Mouse (Mus musculus): ENCODE measurements around the gene Msrb1.

DNA sequence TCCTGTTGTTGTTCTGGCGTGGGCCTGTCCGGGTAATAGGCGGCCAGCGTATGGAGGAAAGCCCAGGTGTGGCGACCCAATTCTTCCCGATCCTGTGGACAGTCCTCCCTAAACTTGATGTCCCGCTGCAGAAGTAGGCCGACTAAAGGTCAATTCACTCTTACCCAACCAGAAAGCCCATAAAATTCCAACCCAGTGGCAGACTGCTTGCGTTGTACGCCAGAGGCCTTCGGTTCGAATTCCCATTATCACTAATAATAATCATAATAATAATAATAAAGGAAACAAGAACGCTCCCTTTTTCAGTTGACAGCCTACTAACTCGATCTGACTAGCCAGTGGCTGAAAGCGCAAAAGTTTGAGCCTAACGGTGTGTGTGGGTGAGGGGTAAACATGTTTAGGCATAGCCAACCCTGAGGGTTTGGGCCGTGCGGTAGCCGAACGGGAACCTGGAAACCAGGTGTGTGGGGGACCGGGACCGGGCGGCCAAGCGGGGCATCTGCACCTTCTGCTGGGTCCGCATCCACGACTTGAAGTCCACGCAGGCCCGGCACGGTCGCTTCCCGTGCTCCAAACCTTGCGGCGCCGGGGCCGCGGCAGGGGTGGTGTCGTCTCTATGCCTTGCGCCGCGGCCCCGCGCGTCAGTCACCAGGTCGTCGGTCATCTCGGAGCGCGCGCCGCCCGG lies 41.0 kb upstream of the Msrb1 start:
- TF ChIP-seq CTCF (IDR thresholded peaks at IDR 0.05; ENCODE audit: borderline replicate concordance, insufficient read depth, low read length) (no peak), POLR2A (IDR thresholded peaks at IDR 0.05; ENCODE audit: low read depth, low read length) (no peak)
